Mouse (Mus musculus) thymus, adult 2 months (tissue): ENCODE results near the gene Depdc5.
"Not testable (repeated sequence)": the region's sequence is repeated elsewhere in the genome, so short reads cannot be mapped to it uniquely, and the experiment has no call there.

ENCODE experiments used
- CTCF ChIP-seq: fragments of 200-500 bp; IDR thresholded peaks from 2 replicates; pipeline ENCODE4 v1.5.1; 2012; ENCODE audit warnings: mild to moderate bottlenecking, control low read depth, low read length, moderate library complexity, borderline replicate concordance; ENCODE audit not compliant: control insufficient read depth, poor library complexity, insufficient read depth; ENCODE audit errors: extremely low read depth
- POLR2A ChIP-seq: fragments of 200-500 bp; IDR thresholded peaks from 2 replicates; pipeline ENCODE4 v1.6.1; 2012; ENCODE audit warnings: mild to moderate bottlenecking, low read length, control low read depth, moderate library complexity; ENCODE audit not compliant: control insufficient read depth, poor library complexity, insufficient read depth; ENCODE audit errors: extremely low read depth

DNA sequence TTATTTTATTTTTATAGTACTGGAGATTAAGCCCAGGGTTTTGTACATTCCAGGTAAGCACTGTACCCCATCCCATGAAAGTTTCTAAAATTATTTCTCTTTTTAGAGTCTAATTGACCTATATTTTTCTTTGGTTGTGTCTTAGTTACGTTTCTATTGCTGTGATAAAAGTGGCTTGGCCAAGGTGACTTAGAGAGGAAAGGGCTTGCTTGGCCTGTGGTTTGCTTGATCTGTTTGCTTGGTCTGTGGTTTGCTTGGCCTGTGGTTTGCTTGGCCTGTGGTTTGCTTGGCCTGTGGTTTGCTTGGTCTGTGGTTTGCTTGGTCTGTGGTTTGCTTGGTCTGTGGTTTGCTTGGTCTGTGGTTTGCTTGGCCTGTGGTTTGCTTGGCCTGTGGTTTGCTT, 177.2 kb downstream of the Depdc5 start:
- TF ChIP-seq POLR2A, CTCF: not testable (repeated sequence)
